Mouse (Mus musculus) T-cell, adult 66 days (primary cell): ENCODE measurements around the gene Eif3l. TPM values are rescaled to one million over a fixed set of nuclear protein-coding genes. Genes with fewer than 3 reads are reported as not detected.

Experiments used
- total RNA-seq, 2 experiments: library from RNA; stranded (reverse); gene quantifications; 3 replicates in 1 of 2; 4 replicates in 1 of 2; pipeline ENCODE4 v1.2.4; 2023

Eif3l gene
- total RNA-seq: 100 to 1,000 TPM; 120 to 124 TPM

GRCm38 (mm10) chr15:79074913-79075532 lies at the start of gene Eif3l:
Gene Eif3l, plus strand, starts transcription at chr15:79075179.

DNA sequence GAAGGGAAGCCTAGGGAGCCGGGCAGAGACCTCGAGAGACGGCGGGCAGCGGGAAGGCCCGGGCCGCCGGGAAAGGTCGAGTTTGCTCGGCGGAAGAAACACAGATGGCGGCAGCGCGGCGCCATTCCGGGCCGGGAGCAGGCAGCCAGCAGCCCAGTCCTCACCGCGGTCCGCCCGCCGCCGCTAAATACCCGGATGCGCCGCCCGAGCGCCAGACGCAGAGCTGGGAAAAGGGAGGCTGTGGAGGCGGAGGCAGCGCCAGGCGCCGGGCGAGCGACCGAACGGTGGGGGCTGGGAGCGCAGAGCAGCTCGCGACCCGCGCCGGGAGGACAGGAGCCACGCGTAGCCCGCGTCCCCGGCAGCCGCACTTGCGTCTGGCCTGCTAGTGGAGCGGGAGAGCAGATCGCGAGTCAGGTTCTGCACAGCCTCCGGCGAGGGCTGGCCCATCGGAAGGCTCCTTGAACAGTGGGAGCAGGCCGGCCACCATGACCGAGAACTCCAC lies 46.7 kb upstream of the Eif3l start, which contains the start of gene H1f0:
Gene H1f0, plus strand, starts transcription at position 214 of the 502 bp plus-strand sequence.

DNA sequence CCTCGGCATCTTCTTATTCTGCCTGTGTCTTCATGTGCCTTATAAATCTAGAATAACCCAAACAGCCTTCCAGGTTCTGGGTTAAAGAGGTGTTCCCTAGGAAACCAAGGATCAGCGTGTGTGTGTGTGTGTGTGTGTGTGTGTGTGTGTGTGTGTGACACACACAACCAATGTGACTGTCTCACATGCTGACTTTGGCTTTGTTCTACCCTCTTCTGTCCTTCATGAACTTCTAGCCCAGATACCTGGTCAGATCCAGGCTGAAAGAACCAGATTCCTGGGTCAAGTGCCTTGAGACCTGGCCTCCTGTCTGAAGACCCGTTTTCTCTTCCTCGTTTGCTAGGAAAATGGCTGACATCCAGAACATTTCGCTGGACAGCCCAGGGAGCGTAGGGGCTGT lies 33.4 kb upstream of the Eif3l start, which contains the start of gene Galr3:
Gene Galr3, plus strand, starts transcription at position 301 of the 400 bp plus-strand sequence.

DNA sequence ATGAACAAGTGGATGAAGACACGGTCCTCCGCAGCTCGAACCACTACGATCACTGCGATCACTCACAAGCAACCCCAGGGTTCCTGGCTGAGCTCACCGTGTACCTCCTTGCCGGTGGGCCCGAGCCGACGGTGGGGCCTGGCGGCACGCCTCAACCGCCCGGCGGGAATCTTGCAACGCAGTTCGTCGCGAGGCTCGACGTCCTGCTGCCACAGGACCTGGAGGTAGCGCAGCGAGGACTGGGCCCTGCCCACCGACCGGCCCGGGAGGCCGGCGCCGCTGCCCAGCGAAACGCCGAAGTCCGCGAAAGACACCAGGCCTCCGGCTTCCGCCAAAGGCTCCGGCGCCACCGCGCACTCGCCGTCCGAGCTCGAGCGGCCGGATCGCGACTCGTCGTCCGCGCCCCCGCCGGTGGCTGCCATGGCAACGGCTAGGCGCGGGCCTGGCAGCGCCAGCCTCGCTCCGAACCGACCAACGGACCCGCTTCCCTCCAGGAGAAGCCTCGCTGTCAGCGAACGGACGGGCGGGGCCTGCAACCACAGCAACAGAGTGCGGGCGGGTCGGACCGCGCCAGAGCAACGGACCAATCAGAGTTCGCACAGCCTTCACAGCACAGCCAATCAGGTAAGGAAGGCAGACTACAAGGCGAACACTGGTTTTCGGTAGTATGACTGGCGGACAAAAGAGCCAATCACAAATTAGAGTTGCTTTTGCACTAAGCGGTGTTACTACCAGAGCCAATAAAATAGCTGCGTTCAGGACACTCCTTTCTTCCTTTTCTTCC lies 12.4 kb upstream of the Eif3l start, which contains the start of gene Ankrd54:
Gene Ankrd54, minus strand, starts transcription at position 518 of the 784 bp plus-strand sequence.

DNA sequence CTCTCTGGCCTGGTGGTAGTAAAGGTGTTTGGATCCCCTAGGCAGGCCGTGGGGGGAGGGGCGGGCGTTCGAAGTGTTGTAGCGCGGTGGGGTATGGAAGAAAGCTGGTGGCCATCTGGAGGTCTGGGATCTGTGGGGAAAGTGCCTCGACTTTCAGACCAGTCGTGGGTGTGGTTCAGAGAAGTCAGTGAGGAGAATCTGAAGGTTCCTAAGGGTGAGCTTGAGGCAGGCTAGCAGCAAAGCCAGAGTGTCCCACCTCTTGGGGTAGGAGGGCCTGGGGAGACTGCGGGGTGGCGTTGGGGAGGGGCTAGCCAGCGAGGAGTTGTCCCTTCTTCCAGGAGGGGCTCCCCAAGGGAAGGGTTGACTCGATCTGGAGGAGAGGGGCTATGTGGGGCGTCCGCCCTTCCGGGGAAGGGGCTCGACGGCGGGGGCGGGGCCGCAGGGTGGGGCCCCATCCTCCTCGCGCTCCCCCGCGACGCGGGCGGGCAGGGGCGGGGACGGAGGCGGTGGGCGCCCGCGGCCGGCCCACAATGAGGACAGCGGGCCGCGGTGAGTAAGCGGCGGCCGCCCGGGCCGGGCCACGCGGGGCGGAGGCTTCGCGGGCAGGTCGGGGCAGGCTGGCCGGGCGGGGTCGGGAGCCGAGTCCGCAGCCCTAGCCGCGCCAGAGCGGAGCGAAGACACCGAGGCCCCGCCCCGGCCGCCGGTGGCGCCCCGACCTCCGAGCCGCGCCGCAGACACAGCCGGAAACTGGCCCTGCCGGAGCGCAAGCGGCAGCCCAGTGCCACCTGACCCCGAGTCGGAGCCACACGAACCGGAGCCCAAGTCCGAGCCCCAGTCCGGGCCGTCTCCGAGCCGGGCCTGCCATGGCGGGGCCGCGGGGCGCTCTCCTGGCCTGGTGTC lies 33.7 kb downstream of the Eif3l start, which contains the start of gene Micall1:
Gene Micall1, plus strand, starts transcription at position 478 of the 900 bp plus-strand sequence.

DNA sequence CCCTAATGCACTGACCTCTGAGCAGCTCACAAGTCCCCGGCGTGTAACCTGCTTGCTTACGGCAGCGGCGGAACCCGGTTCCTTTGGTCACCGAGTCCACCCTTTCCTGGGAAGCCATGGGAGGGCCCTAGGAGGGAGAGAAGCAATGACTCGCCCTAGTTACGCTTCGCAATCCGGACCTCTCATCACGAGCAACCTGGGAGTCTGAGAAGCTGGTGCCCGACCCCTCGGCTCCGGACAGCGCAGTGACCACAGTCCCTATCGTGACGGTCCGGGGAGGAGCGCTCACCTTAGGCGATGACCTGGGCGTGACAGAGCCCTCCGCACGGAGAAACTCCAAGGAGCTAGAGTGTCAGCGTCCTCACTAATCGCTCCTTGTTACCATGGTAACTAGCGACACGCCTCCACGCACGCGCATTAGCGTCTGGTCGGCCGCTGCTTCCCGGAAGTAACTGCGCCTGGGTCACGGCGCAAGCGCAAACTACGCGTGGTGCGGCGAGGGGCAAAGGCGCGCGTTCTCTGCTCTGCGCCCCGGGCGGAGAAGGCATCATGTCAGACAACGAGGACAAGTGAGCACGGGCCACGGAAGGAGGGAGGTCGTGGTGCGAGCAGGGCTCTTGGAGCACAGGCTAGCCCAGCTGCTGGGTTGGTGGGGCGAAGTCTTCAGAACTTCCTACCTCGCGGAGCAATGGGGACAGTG lies 66.0 kb downstream of the Eif3l start, which contains the start of the genes Polr2f and 1700088E04Rik:
Gene Polr2f, plus strand, starts transcription at position 144 of the 700 bp plus-strand sequence.
Gene 1700088E04Rik, minus strand, starts transcription at position 388 of the 700 bp plus-strand sequence.

Other genes starting within 250 kb of the Eif3l start
- not detected for gene Cdc42ep1, start 232.6 kb upstream of the Eif3l start, total RNA-seq
- not detected for gene Lgals2, start 219.7 kb upstream of the Eif3l start, total RNA-seq
- 10 to 100 TPM; 78.9 to 83.1 TPM for gene Gga1, start 198.0 kb upstream of the Eif3l start, total RNA-seq
- gene Gm49510, start 175.5 kb upstream of the Eif3l start, total RNA-seq: 1 to 10 TPM; 1.2 to 2.0 TPM
- gene Sh3bp1, start 175.4 kb upstream of the Eif3l start, total RNA-seq: 100 to 1,000 TPM; 207 to 231 TPM
- 10 to 100 TPM; 17.9 to 18.1 TPM for gene Pdxp, start 161.3 kb upstream of the Eif3l start, total RNA-seq
- gene Lgals1, start 148.5 kb upstream of the Eif3l start, total RNA-seq: 100 to 1,000 TPM; 101 to 152 TPM
- gene Nol12, start 140.2 kb upstream of the Eif3l start, total RNA-seq: 10 to 100 TPM; 48.4 to 52.5 TPM
- 10 to 100 TPM; 42.7 to 53.7 TPM for gene Triobp, start 127.5 kb upstream of the Eif3l start, total RNA-seq
- gene H1f0, start 46.7 kb upstream of the Eif3l start, total RNA-seq: 1 to 10 TPM; 6.8 to 7.0 TPM
- not detected for gene Galr3, start 33.3 kb upstream of the Eif3l start, total RNA-seq
- gene Ankrd54, start 12.3 kb upstream of the Eif3l start, total RNA-seq: 10 to 100 TPM; 36.0 to 37.8 TPM
- gene Micall1, start 33.7 kb downstream of the Eif3l start, total RNA-seq: 10 to 100 TPM; 53.3 to 55.5 TPM
- 10 to 100 TPM; 60.7 to 71.0 TPM for gene Polr2f, start 65.8 kb downstream of the Eif3l start, total RNA-seq
- gene 1700088E04Rik, start 66.1 kb downstream of the Eif3l start, total RNA-seq: not detected
- not detected for gene Sox10, start 90.1 kb downstream of the Eif3l start, total RNA-seq
- gene Pick1, start 154.0 kb downstream of the Eif3l start, total RNA-seq: 10 to 100 TPM; 22.3 to 25.8 TPM
- gene Gm49486, start 154.2 kb downstream of the Eif3l start, total RNA-seq: 1 to 10 TPM in 1 of 2 experiments, under 1 TPM in 1; 0.50 to 1.4 TPM
- not detected for gene Slc16a8, start 179.6 kb downstream of the Eif3l start, total RNA-seq
- gene Baiap2l2, start 210.4 kb downstream of the Eif3l start, total RNA-seq: 1 to 10 TPM; 1.9 to 2.4 TPM